Mouse (Mus musculus): Measurements from ENCODE around the gene Slc9a1.

- TF ChIP-seq GATA1 (IDR thresholded peaks at IDR 0.05; ENCODE audit: borderline replicate concordance, low read length) (no peak), CTCF (IDR thresholded peaks at IDR 0.05; ENCODE audit: low read depth, low read length) (no peak)
Measured at GRCm38 (mm10) chr4:133400098-133400497, 30.6 kb downstream of the Slc9a1 start.

Data from G1E (cell line).